Mouse (Mus musculus) liver, embryonic 11.5 days (tissue): ENCODE data around the gene Ephb1. TPM values are rescaled to one million over a fixed set of nuclear protein-coding genes. Genes with fewer than 3 reads are reported as not detected.

Experiments used
- ATAC-seq: fragments of 200-750 bp; cut with Nextera tagmentation; replicated peaks from 2 replicates; pipeline ENCODE4 v1.8.0; 2017; ENCODE audit warnings: moderate number of reproducible peaks, mild to moderate bottlenecking, moderate TSS enrichment, moderate library complexity; ENCODE audit not compliant: low FRiP score
- DNase-seq: peaks from one replicate; pipeline ENCODE4 v3.0.0-alpha.2; 2017; ENCODE audit warnings: low spot score
- H3K27ac ChIP-seq: fragments of 300-500 bp; sonication (generic); 2 replicates; pipeline ENCODE4 v1.5.1; 2014; ENCODE audit warnings: mild to moderate bottlenecking, low read depth, low read length, control low read depth
- H3K27me3 ChIP-seq: fragments of 300-500 bp; sonication (generic); replicated peaks from 2 replicates; pipeline ENCODE4 v1.6.1; 2014; ENCODE audit warnings: low read length, mixed read lengths; ENCODE audit not compliant: control insufficient read depth, insufficient read depth
- H3K36me3 ChIP-seq: fragments of 300-500 bp; sonication (generic); 2 replicates; pipeline ENCODE4 v1.6.1; 2014; ENCODE audit warnings: mild to moderate bottlenecking, low read length, moderate library complexity, mixed read lengths; ENCODE audit not compliant: control insufficient read depth, insufficient read depth
- H3K4me1 ChIP-seq: fragments of 300-500 bp; sonication (generic); replicated peaks from 2 replicates; pipeline ENCODE4 v1.6.1; 2014; ENCODE audit warnings: low read length, mixed read lengths; ENCODE audit not compliant: control insufficient read depth, insufficient read depth
- H3K4me2 ChIP-seq: fragments of 300-500 bp; sonication (generic); 2 replicates; pipeline ENCODE4 v1.6.1; 2014; ENCODE audit warnings: mild to moderate bottlenecking, control low read depth, moderate library complexity
- H3K4me3 ChIP-seq: fragments of 300-500 bp; sonication (generic); 2 replicates; pipeline ENCODE4 v1.5.1; 2014; ENCODE audit warnings: low read depth, low read length, control low read depth
- H3K9ac ChIP-seq: fragments of 300-500 bp; sonication (generic); 2 replicates; pipeline ENCODE4 v1.6.1; 2014; ENCODE audit warnings: low read depth, low read length, control low read depth
- H3K9me3 ChIP-seq: fragments of 300-500 bp; sonication (generic); 2 replicates; pipeline ENCODE4 v1.6.1; 2016; ENCODE audit warnings: low read length, inconsistent platforms, mixed read lengths; ENCODE audit not compliant: control insufficient read depth
- WGBS: fragments of 180-500 bp; shearing (Covaris S2); extraction: QIAGEN DNeasy Blood & Tissue Kit; methylation state at CpG from one replicate; pipeline ENCODE4 v1.1.7; 2014; 5-methylcytosine and 5-hydroxymethylcytosine counted together
- polyA plus RNA-seq: library from polyadenylated mRNA; unstranded; fragments of >200 nt; fragmentation: Nextera tagmentation; extraction: Ambion mirVana; gene quantifications from 2 replicates; pipeline ENCODE4 v1.2.1, GENCODE M21; 2014

Gene Ephb1
- polyA plus RNA-seq, 1 experiment from 2014 or later = 0.70 TPM

GRCm38 (mm10) chr9:102039011-102039733 lies 315.3 kb downstream of the Ephb1 start:
- Histone ChIP-seq H3K27ac (no peak overlapping the region), H3K9ac (no peak overlapping the region), H3K4me1 (no peaks in the 10 kb centered on the region), H3K36me3 (no peaks in the 10 kb centered on the region), H3K9me3 (no peaks in the 10 kb centered on the region), H3K4me3 (no peak overlapping the region), H3K4me2 (no peak overlapping the region), H3K27me3 (no peaks in the 10 kb centered on the region)
- DNase-seq (no peak), ATAC-seq (no peak)
- 75% methylated on average over 6 of the region's 6 CpGs for WGBS

DNA sequence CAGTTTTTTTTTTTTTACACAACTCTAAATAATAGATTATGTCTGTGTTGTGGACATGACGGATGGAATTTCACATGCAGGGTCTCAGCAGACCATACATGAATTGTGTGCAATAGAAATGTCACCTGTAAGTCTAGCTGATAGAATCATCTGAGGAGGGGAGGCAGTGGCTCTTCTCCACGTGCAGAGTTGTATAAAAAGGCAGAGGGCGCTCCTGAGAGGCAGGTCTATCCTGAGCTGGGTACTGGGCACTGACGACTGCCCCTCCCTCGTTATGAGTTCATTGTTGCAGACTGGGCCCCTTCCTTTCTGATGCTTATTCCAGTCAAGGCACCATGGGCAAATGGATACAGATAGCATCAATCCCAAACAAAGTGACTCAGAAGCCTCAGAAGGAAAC lies 318.4 kb downstream of the Ephb1 start:
- Histone ChIP-seq H3K4me2 (no peak overlapping the region), H3K4me1 (no peaks in the 10 kb centered on the region), H3K27ac (no peak overlapping the region), H3K9me3 (no peaks in the 10 kb centered on the region), H3K27me3 (no peaks in the 10 kb centered on the region), H3K9ac (no peak overlapping the region), H3K36me3 (no peaks in the 10 kb centered on the region), H3K4me3 (no peak overlapping the region)
- no peak for DNase-seq
- no peak for ATAC-seq
- WGBS = 73% methylated on average over 5 of the region's 5 CpGs

DNA sequence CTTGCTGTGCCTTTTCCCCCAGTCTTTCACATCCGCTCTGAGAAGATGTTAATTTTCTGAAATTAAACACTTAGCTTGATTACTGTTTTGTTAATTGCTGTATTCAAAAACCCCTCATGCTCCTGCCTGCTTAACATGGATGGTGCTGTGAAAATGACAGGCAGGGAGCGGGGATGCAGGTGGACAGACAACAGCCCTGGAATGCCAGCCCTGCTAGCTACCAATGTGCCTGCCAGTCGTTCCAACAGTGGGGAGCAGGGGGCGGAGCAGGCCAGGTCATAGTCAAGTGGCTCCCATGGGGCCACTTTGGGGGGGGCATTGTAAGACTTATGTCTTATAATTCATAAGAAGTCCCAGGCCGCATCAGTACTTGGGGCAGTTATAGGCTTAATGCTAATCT lies 321.3 kb downstream of the Ephb1 start:
- no peak overlapping the region for H3K4me2 ChIP-seq
- 77% methylated on average over 5 of the region's 5 CpGs for WGBS
- H3K9ac ChIP-seq = no peak overlapping the region
- no peaks in the 10 kb centered on the region for H3K4me1 ChIP-seq
- no peak overlapping the region for H3K27ac ChIP-seq
- H3K27me3 ChIP-seq = no peaks in the 10 kb centered on the region
- ATAC-seq = no peak
- H3K4me3 ChIP-seq = no peak overlapping the region
- H3K36me3 ChIP-seq = no peaks in the 10 kb centered on the region
- DNase-seq = no peak
- H3K9me3 ChIP-seq = no peaks in the 10 kb centered on the region

DNA sequence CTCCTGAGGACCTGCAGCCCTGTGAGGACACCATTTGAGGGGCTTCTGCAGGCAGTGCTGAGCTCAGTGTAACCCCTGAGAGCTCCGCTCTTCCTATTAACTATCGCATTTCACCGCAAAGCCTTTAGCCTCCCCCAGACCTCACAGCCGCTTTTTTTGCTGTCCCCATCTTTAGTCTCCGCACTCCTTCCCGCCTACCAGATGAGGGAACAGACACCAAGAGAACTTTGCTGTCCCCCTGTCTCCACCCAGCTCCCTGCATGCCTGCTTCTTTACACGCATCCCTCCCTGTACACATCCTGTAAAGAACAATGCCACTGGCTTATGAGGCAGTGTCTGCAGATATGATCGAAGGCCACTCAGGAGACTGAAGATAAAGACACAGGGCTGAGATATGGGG lies 322.1 kb downstream of the Ephb1 start:
- no peak for DNase-seq
- no peak overlapping the region for H3K27ac ChIP-seq
- H3K4me1 ChIP-seq = no peaks in the 10 kb centered on the region
- no peak for ATAC-seq
- no peaks in the 10 kb centered on the region for H3K36me3 ChIP-seq
- H3K27me3 ChIP-seq = no peaks in the 10 kb centered on the region
- H3K9me3 ChIP-seq = no peaks in the 10 kb centered on the region
- no peak overlapping the region for H3K4me3 ChIP-seq
- no peak overlapping the region for H3K4me2 ChIP-seq
- WGBS = 58% methylated on average over 8 of the region's 8 CpGs
- no peak overlapping the region for H3K9ac ChIP-seq

DNA sequence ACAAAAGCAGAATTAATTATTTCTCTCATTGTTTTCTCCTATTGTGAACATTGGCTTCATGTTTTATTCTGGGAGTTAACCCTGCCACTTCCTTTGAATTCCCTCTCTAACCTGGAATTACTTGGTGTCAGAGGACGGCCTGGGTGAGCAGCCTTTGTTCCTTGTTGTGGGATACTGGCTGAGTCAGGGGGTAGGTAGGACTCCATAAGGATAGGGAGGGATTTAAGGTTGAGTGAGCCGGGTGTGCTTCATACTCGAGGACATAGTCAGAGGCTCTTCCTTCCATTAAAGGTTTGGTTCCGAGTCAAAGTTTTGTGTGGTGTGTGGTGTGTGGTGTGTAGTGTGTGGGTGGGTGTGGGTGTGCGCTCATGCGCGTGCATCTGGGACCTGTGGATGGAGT lies 324.8 kb downstream of the Ephb1 start:
- H3K27ac ChIP-seq = no peak overlapping the region
- H3K36me3 ChIP-seq = no peaks in the 10 kb centered on the region
- no peaks in the 10 kb centered on the region for H3K4me1 ChIP-seq
- no peaks in the 10 kb centered on the region for H3K9me3 ChIP-seq
- H3K27me3 ChIP-seq = no peaks in the 10 kb centered on the region
- DNase-seq (no peak), ATAC-seq (no peak)
- no peak overlapping the region for H3K4me2 ChIP-seq
- H3K9ac ChIP-seq = no peak overlapping the region
- 81% methylated on average over 7 of the region's 7 CpGs for WGBS
- no peak overlapping the region for H3K4me3 ChIP-seq

DNA sequence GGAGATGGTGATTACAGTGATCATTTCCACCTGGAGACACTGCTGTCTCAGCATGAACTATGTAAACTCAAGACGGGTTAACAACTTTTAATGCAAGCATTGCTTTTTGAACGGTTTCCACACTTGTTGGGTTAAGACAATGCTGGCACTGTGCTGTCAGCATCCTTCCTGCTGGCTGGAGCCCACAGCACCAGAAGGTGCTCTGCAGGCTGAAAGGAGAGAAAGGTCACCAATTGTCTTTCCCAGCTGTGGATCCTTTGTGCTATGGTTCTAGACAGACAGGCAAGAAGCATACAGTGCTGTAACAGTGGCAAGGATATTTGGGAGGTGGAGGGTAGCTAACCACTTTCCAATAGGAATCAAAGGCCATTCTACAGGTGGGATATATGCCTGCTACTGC lies 328.4 kb downstream of the Ephb1 start:
- 72% methylated on average over 2 of the region's 2 CpGs for WGBS
- no peak overlapping the region for H3K4me2 ChIP-seq
- no peak for DNase-seq

GRCm38 (mm10) chr9:102025141-102025540 lies 329.4 kb downstream of the Ephb1 start:
- H3K4me2 ChIP-seq = no peak overlapping the region
- H3K27me3 ChIP-seq = no peaks in the 10 kb centered on the region
- 76% methylated on average over 6 of the region's 6 CpGs for WGBS
- ATAC-seq (no peak), DNase-seq (no peak)
- no peak overlapping the region for H3K9ac ChIP-seq
- no peak overlapping the region for H3K4me3 ChIP-seq
- no peaks in the 10 kb centered on the region for H3K36me3 ChIP-seq
- no peaks in the 10 kb centered on the region for H3K4me1 ChIP-seq
- H3K9me3 ChIP-seq = no peaks in the 10 kb centered on the region
- no peak overlapping the region for H3K27ac ChIP-seq

More for the DNA sequence above, 328.4 kb downstream of the Ephb1 start:
- no peaks in the 10 kb centered on the region for H3K36me3 ChIP-seq
- H3K9me3 ChIP-seq = no peaks in the 10 kb centered on the region
- H3K27me3 ChIP-seq = no peaks in the 10 kb centered on the region
- ATAC-seq = no peak
- no peak overlapping the region for H3K9ac ChIP-seq
- H3K4me3 ChIP-seq = no peak overlapping the region
- H3K27ac ChIP-seq = no peak overlapping the region
- H3K4me1 ChIP-seq = no peaks in the 10 kb centered on the region

DNA sequence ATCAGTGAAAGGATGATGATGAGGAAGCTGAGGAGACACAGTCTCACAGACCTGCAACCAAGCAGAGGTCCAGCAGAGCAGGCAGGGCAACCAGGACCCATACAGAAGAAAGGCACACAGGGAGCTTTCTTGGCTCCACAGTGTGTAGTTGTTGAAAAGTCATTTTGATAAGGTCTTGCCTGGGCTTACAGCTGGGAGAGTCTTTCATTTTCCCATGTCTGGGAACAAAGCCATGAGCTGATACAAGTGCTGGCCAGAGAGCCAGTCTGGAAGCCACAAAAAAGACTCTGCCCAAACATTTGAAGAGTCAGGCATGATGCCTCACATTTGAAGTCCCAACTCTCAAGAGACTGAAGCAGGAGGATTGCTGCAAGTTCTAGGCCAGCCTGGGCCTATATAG lies 339.0 kb downstream of the Ephb1 start:
- Histone ChIP-seq H3K27me3 (no peaks in the 10 kb centered on the region), H3K4me2 (no peak overlapping the region), H3K27ac (no peak overlapping the region), H3K9me3 (no peaks in the 10 kb centered on the region), H3K4me1 (no peaks in the 10 kb centered on the region), H3K36me3 (no peaks in the 10 kb centered on the region), H3K4me3 (no peak overlapping the region), H3K9ac (no peak overlapping the region)
- DNase-seq (peak; percentile 8), ATAC-seq (no peak)

DNA sequence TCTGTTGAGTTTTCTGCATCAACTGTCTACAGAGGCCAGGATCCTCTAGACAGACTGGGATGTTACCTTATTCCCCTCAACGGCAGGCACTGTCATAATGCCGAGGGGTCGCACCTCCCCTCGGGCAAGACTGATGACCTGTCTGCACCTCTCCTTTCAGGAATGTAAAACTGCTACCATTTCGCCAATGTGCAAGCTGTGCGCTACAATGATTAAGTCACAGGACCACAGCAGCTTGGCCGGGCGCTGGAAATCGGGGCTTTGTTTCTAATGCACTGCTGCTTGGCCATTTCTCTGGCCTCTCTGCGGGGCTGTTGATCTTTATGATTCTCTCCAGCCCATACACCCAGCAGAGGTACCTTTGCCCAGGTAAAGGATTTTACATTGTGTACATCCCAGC lies 346.8 kb downstream of the Ephb1 start:
- H3K9ac ChIP-seq = no peak overlapping the region
- no peaks in the 10 kb centered on the region for H3K9me3 ChIP-seq
- DNase-seq = no peak
- H3K4me2 ChIP-seq = no peak overlapping the region
- H3K27me3 ChIP-seq = no peaks in the 10 kb centered on the region
- WGBS = 74% methylated on average over 10 of the region's 10 CpGs
- H3K4me1 ChIP-seq = no peaks in the 10 kb centered on the region
- ATAC-seq = no peak
- H3K4me3 ChIP-seq = no peak overlapping the region
- no peak overlapping the region for H3K27ac ChIP-seq
- no peaks in the 10 kb centered on the region for H3K36me3 ChIP-seq
